Mouse (Mus musculus) ES-E14 (cell line): ENCODE measurements around the gene Smpd3.

Source experiments
- CHD2 ChIP-seq: IDR thresholded peaks from 2 replicates; pipeline ENCODE4 v1.6.1; 2014; ENCODE audit warnings: mild to moderate bottlenecking, low read depth, low read length, inconsistent platforms
- HCFC1 ChIP-seq: IDR thresholded peaks from 2 replicates; pipeline ENCODE4 v1.6.1; 2012; ENCODE audit warnings: low read length, inconsistent platforms, borderline replicate concordance; ENCODE audit not compliant: insufficient read depth
- MAFK ChIP-seq: IDR thresholded peaks from 2 replicates; pipeline ENCODE4 v1.6.1; 2014; ENCODE audit warnings: mild to moderate bottlenecking, low read depth, low read length, inconsistent platforms; ENCODE audit not compliant: insufficient read depth
- ZC3H11A ChIP-seq: IDR thresholded peaks from 2 replicates; pipeline ENCODE4 v1.6.1; 2012; ENCODE audit warnings: low read depth, mild to moderate bottlenecking, inconsistent platforms, low read length, borderline replicate concordance

- no peak for TF ChIP-seq ZC3H11A
- TF ChIP-seq MAFK = no peak
- no peak for TF ChIP-seq CHD2
- TF ChIP-seq HCFC1 = no peak
These were observed 103.1 kb downstream of the Smpd3 start for GRCm38 (mm10) chr8:106234567-106235261.
